Mouse (Mus musculus) embryonic facial prominence, embryonic 11.5 days (tissue): Measurements from ENCODE around the gene Dync1h1. TPM values are rescaled to one million over a fixed set of nuclear protein-coding genes. Genes with fewer than 3 reads are reported as not detected.
"Not testable (repeated sequence)": the region's sequence is repeated elsewhere in the genome, so short reads cannot be mapped to it uniquely, and the experiment has no call there.

Experiments
- ATAC-seq: fragments of 200-750 bp; cut with Nextera tagmentation; replicated peaks from 2 replicates; pipeline ENCODE4 v1.8.0; 2017; ENCODE audit warnings: low read depth; ENCODE audit not compliant: insufficient number of reproducible peaks, low FRiP score, low TSS enrichment
- DNase-seq: peaks from one replicate; pipeline ENCODE4 v3.0.0-alpha.2; 2015; ENCODE audit warnings: low spot score
- H3K27ac ChIP-seq: fragments of 300-500 bp; sonication (generic); replicated peaks from 2 replicates; pipeline ENCODE4 v1.5.1; 2014; ENCODE audit warnings: mild to moderate bottlenecking, low read depth, low read length, control low read depth
- H3K27me3 ChIP-seq: fragments of 300-500 bp; sonication (generic); 2 replicates; pipeline ENCODE4 v1.6.1; 2014; ENCODE audit warnings: mild to moderate bottlenecking, low read length, moderate library complexity, mixed read lengths; ENCODE audit not compliant: control insufficient read depth, insufficient read depth
- H3K36me3 ChIP-seq: fragments of 300-500 bp; sonication (generic); replicated peaks from 2 replicates; pipeline ENCODE4 v1.6.1; 2014; ENCODE audit warnings: low read depth, mild to moderate bottlenecking, low read length, moderate library complexity, mixed read lengths; ENCODE audit not compliant: control insufficient read depth, insufficient read depth
- H3K4me1 ChIP-seq: fragments of 300-500 bp; sonication (generic); 2 replicates; pipeline ENCODE4 v1.6.1; 2014; ENCODE audit warnings: low read length, mixed read lengths; ENCODE audit not compliant: control insufficient read depth, insufficient read depth
- H3K4me2 ChIP-seq: fragments of 300-500 bp; sonication (generic); 2 replicates; pipeline ENCODE4 v1.6.1; 2014; ENCODE audit warnings: low read depth, mild to moderate bottlenecking, control low read depth, low read length, moderate library complexity
- H3K4me3 ChIP-seq: fragments of 300-500 bp; sonication (generic); 2 replicates; pipeline ENCODE4 v1.5.1; 2014; ENCODE audit warnings: low read depth, low read length, control low read depth
- H3K9ac ChIP-seq: fragments of 300-500 bp; sonication (generic); replicated peaks from 2 replicates; pipeline ENCODE4 v1.6.1; 2014; ENCODE audit warnings: mild to moderate bottlenecking, control low read depth, low read length
- H3K9me3 ChIP-seq: fragments of 300-500 bp; sonication (generic); replicated peaks from 2 replicates; pipeline ENCODE4 v1.6.1; 2016; ENCODE audit warnings: mild to moderate bottlenecking, low read length, inconsistent platforms, mixed read lengths; ENCODE audit not compliant: control insufficient read depth
- WGBS: fragments of 180-500 bp; shearing (Covaris S2); extraction: QIAGEN DNeasy Blood & Tissue Kit; methylation state at CpG from one replicate; pipeline ENCODE4 v1.1.7; 2014; 5-methylcytosine and 5-hydroxymethylcytosine counted together
- polyA plus RNA-seq: library from polyadenylated mRNA; unstranded; fragments of >200 nt; fragmentation: Nextera tagmentation; extraction: Ambion mirVana; gene quantifications from 2 replicates; pipeline ENCODE4 v1.2.1, GENCODE M21; 2014

Dync1h1 gene
- polyA plus RNA-seq, 1 experiment from 2014 or later, result 52.8 TPM

DNA sequence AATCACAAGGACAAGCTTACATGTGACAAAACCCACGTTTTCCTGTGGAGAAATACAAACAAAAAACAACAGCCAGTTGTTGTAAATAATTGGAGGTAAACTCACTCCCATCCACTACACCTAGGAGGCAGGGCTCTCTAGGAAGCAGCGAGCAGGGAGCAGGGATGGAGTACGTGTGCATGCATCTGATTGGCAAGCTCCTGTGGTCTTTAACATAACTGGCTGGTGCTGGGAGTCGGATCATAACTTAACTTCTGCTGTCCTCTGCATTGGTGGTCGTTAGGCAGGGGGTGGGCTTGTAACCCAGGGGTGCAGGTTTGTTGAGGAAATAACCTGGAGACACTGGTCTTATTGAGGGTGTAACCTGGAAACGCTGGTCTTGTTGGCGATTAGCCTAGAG, 102.4 kb downstream of the Dync1h1 start:
- H3K27me3 ChIP-seq, result no peaks in the 10 kb centered on the region
- no peak overlapping the region for H3K27ac ChIP-seq
- ATAC-seq (no peak), DNase-seq (no peak)
- H3K4me1 ChIP-seq, result no peaks in the 10 kb centered on the region
- no peaks in the 10 kb centered on the region for H3K36me3 ChIP-seq
- no peaks in the 10 kb centered on the region for H3K9me3 ChIP-seq
- no peak overlapping the region for H3K4me2 ChIP-seq
- no peak overlapping the region for H3K9ac ChIP-seq
- 71% methylated on average over 7 of the region's 7 CpGs for WGBS
- H3K4me3 ChIP-seq, result no peak overlapping the region

- H3K27ac ChIP-seq, H3K9me3 ChIP-seq, DNase-seq, H3K27me3 ChIP-seq, H3K4me3 ChIP-seq, H3K4me1 ChIP-seq, H3K36me3 ChIP-seq, H3K9ac ChIP-seq, H3K4me2 ChIP-seq, ATAC-seq: not testable (repeated sequence)
- 87% methylated on average over 4 of the region's 4 CpGs for WGBS
Measured at GRCm38 (mm10) chr12:110705419-110705818, 104.2 kb downstream of the Dync1h1 start.

- WGBS, result under 1% methylated on average over 27 of the region's 27 CpGs
- no peaks in the 10 kb centered on the region for H3K9me3 ChIP-seq
- H3K36me3 ChIP-seq, result no peaks in the 10 kb centered on the region
- H3K4me1 ChIP-seq, result no peaks in the 10 kb centered on the region
- peak overlapping the region; percentile 45 for H3K4me2 ChIP-seq
- peak; percentile 77 for DNase-seq
- H3K27ac ChIP-seq, result no peak overlapping the region
- ATAC-seq, result peak; percentile 64
- H3K27me3 ChIP-seq, result no peaks in the 10 kb centered on the region
- H3K9ac ChIP-seq, result 0 out of 2 replicates have a peak overlapping the region, but pooled peaks have one; percentile 0
- H3K4me3 ChIP-seq, result peak overlapping the region; percentile 4
Measured at GRCm38 (mm10) chr12:110706337-110707231, 105.3 kb downstream of the Dync1h1 start.

- WGBS, result 86% methylated on average over 7 of the region's 7 CpGs
- H3K4me1 ChIP-seq, result no peaks in the 10 kb centered on the region
- no peak overlapping the region for H3K4me2 ChIP-seq
- ATAC-seq (no peak), DNase-seq (no peak)
- H3K36me3 ChIP-seq, result no peaks in the 10 kb centered on the region
- H3K27ac ChIP-seq, result no peak overlapping the region
- H3K9me3 ChIP-seq, result no peaks in the 10 kb centered on the region
- H3K27me3 ChIP-seq, result no peaks in the 10 kb centered on the region
- H3K9ac ChIP-seq, result no peak overlapping the region
- no peak overlapping the region for H3K4me3 ChIP-seq
Measured at GRCm38 (mm10) chr12:110707451-110707850, 106.2 kb downstream of the Dync1h1 start.

DNA sequence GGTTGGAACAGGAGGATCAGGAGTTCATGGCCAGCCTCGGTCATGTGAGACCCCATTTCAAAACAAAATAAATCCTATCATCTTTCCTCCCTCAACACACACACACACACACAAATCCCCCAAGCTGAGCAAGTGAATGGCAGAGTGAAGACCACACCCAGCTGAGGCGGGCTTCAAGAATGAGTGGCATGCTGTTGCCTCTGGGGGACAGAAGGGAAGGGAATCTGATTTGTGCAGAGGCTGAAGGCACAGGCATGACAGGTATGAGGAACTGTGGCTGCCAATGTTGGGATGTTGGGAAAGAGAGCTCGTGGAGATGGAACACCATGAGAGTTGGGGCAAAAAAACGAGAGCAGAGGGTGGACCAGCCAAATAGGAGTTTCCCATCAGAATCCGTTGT, 110.0 kb downstream of the Dync1h1 start:
- no peaks in the 10 kb centered on the region for H3K9me3 ChIP-seq
- H3K4me3 ChIP-seq, result no peak overlapping the region
- no peak overlapping the region for H3K9ac ChIP-seq
- no peaks in the 10 kb centered on the region for H3K27me3 ChIP-seq
- WGBS, result 65% methylated on average over 5 of the region's 5 CpGs
- H3K27ac ChIP-seq, result no peak overlapping the region
- H3K4me1 ChIP-seq, result no peaks in the 10 kb centered on the region
- ATAC-seq (no peak), DNase-seq (no peak)
- H3K36me3 ChIP-seq, result no peaks in the 10 kb centered on the region
- no peak overlapping the region for H3K4me2 ChIP-seq

- Histone ChIP-seq H3K36me3 (no peaks in the 10 kb centered on the region), H3K4me3 (no peak overlapping the region), H3K9me3 (no peaks in the 10 kb centered on the region), H3K27ac (no peak overlapping the region), H3K4me2 (no peak overlapping the region), H3K27me3 (no peaks in the 10 kb centered on the region), H3K4me1 (no peaks in the 10 kb centered on the region), H3K9ac (no peak overlapping the region)
- DNase-seq (no peak), ATAC-seq (no peak)
- WGBS, result 93% methylated on average over 6 of the region's 6 CpGs
Measured at GRCm38 (mm10) chr12:110713784-110714183, 112.5 kb downstream of the Dync1h1 start.

GRCm38 (mm10) chr12:110714215-110714614, 113.0 kb downstream of the Dync1h1 start:
- no peaks in the 10 kb centered on the region for H3K4me1 ChIP-seq
- no peaks in the 10 kb centered on the region for H3K27me3 ChIP-seq
- no peak overlapping the region for H3K9ac ChIP-seq
- no peak overlapping the region for H3K4me2 ChIP-seq
- 94% methylated on average over 6 of the region's 6 CpGs for WGBS
- H3K4me3 ChIP-seq, result no peak overlapping the region
- no peak overlapping the region for H3K27ac ChIP-seq
- H3K9me3 ChIP-seq, result no peaks in the 10 kb centered on the region
- no peaks in the 10 kb centered on the region for H3K36me3 ChIP-seq
- ATAC-seq (no peak), DNase-seq (no peak)

DNA sequence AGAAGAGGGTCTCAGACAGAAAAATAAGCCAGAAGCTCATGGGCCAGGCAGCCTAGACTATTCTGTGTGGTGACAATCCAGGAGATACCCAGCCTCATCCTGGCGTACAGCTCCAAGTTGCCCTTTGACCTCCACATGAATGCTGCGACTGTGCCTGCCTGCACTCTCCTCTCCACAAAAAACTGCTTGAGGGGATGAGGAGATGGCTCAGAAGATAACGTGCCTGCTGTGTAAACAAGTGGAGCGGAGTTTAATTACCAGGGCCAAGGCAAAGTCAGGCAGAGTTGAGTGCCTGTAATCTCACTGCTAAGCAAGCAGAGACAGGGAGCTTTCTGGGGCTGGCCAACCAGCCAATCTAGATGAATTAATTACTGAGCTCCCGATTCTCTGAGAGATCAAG, 114.8 kb downstream of the Dync1h1 start:
- Histone ChIP-seq H3K36me3 (no peaks in the 10 kb centered on the region), H3K4me2 (no peak overlapping the region), H3K9me3 (no peaks in the 10 kb centered on the region), H3K27ac (no peak overlapping the region), H3K4me3 (no peak overlapping the region), H3K27me3 (no peaks in the 10 kb centered on the region), H3K9ac (no peak overlapping the region), H3K4me1 (no peaks in the 10 kb centered on the region)
- DNase-seq (no peak), ATAC-seq (no peak)
- WGBS, result 10% methylated on average over 5 of the region's 5 CpGs
